Mouse (Mus musculus): Measurements from ENCODE around the gene Rab8b.
A peak's percentile ranks its signal among the peaks of the same experiment; 100 is the strongest.
"Not testable (repeated sequence)": the region's sequence is repeated elsewhere in the genome, so short reads cannot be mapped to it uniquely, and the experiment has no call there.

Gene Rab8b

GRCm38 (mm10) chr9:66852592-66852991 is 66.9 kb downstream of the Rab8b start:
- no peak for DNase-seq (ENCODE audit: extremely low spot score, low read depth, low spot score)

GRCm38 (mm10) chr9:66850966-66851365 is 68.5 kb downstream of the Rab8b start:
- no peak for DNase-seq (ENCODE audit: extremely low spot score, low read depth, low spot score)

- no peak for DNase-seq (ENCODE audit: extremely low spot score, low read depth, low spot score)
Measured at GRCm38 (mm10) chr9:66846822-66847221, 72.7 kb downstream of the Rab8b start.

GRCm38 (mm10) chr9:66835097-66835480 is 84.4 kb downstream of the Rab8b start:
- no peak for DNase-seq (ENCODE audit: extremely low spot score, low read depth, low spot score)

GRCm38 (mm10) chr9:66834318-66835096 is 85.0 kb downstream of the Rab8b start, which contains the start of gene Aph1c:
Gene Aph1c (minus strand): TSS chr9:66834726.
- DNase-seq (ENCODE audit: extremely low spot score, low read depth, low spot score), result peak; percentile 86

GRCm38 (mm10) chr9:66833851-66834250 is 85.6 kb downstream of the Rab8b start:
- DNase-seq (ENCODE audit: extremely low spot score, low read depth, low spot score), result no peak

GRCm38 (mm10) chr9:66832366-66832908 is 87.0 kb downstream of the Rab8b start:
- no peak for DNase-seq (ENCODE audit: extremely low spot score, low read depth, low spot score)

- peak; percentile 44 for DNase-seq (ENCODE audit: extremely low spot score, low read depth, low spot score)
Measured at GRCm38 (mm10) chr9:66825990-66826389, 93.5 kb downstream of the Rab8b start.

GRCm38 (mm10) chr9:66822255-66822654 is 97.2 kb downstream of the Rab8b start:
- not testable (repeated sequence) for DNase-seq (ENCODE audit: extremely low spot score, low read depth, low spot score)

- DNase-seq (ENCODE audit: extremely low spot score, low read depth, low spot score), result no peak
Measured at GRCm38 (mm10) chr9:66820996-66821395, 98.5 kb downstream of the Rab8b start.

GRCm38 (mm10) chr9:66813392-66813791 is 106.1 kb downstream of the Rab8b start:
- no peak for DNase-seq (ENCODE audit: extremely low spot score, low read depth, low spot score)

- DNase-seq (ENCODE audit: extremely low spot score, low read depth, low spot score), result not testable (repeated sequence)
Measured at GRCm38 (mm10) chr9:66805951-66806350, 113.5 kb downstream of the Rab8b start.

GRCm38 (mm10) chr9:66801947-66802346 is 117.5 kb downstream of the Rab8b start:
- DNase-seq (ENCODE audit: extremely low spot score, low read depth, low spot score), result no peak

GRCm38 (mm10) chr9:66796739-66797138 is 122.7 kb downstream of the Rab8b start, which contains the start of gene Gm10647:
Gene Gm10647 (plus strand): TSS chr9:66797039.
- DNase-seq (ENCODE audit: extremely low spot score, low read depth, low spot score), result no peak

- peak; percentile 90 for DNase-seq (ENCODE audit: extremely low spot score, low read depth, low spot score)
Measured at GRCm38 (mm10) chr9:66795464-66796324, 123.8 kb downstream of the Rab8b start, which contains the start of gene Aph1b. Gene Aph1b (minus strand): TSS chr9:66795490.

GRCm38 (mm10) chr9:66794629-66795463 is 124.6 kb downstream of the Rab8b start:
- DNase-seq (ENCODE audit: extremely low spot score, low read depth, low spot score), result no peak

All from hindlimb bud, embryonic 11.5 days (tissue).